Mouse (Mus musculus) skeletal muscle tissue, adult 2 months (tissue): ENCODE measurements at regions not wholly inside any gene's neighbourhood (a gene's known extent, or its start where the extent isn't known, plus 50 kb on each side); places are given as distances from the start of the nearest gene placed in this dataset.

ENCODE experiments used
- DNase-seq: peaks from one replicate; pipeline ENCODE4 v3.0.0-alpha.2; 2012; ENCODE audit warnings: low read depth, low spot score

DNA sequence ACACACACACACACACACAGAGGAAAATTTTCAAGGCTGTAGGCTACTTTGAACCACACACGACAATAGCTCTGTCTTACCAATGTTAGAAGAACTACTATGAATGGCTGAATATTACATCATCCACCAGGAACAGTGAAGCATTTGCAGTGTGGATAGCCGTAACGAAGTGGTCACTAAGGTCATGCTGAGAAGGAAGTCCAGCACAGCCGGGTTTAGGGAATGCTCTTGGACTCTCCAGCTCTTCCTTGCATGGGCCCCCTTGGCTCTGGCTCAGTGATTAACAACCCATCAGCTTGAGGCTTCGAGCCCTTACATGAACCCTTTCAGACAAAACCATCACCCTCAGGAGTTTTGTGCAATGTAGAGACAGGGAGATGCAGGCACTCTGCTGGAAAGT lies 245.3 kb downstream of the Adamts20 start:
- DNase-seq = no peak

DNA sequence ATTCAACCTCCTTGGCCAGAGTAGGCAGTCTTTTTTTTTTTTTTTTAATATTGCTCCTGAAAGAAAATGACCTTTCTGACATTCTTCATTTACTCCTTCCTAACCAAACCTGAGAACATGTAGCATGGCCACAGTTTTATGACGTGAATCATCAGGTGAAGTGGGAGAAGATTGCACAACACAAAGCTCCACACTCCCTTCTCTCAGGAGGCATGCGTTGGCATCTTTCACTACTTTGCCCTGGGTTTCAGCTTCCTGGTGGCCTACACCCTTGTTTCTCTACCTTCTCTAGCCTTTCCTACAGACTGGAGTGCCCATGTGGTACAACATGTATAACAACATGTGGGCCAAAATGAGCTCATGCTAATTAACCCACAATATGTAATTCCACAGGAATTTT lies 248.5 kb downstream of the Adamts20 start:
- DNase-seq = no peak

DNA sequence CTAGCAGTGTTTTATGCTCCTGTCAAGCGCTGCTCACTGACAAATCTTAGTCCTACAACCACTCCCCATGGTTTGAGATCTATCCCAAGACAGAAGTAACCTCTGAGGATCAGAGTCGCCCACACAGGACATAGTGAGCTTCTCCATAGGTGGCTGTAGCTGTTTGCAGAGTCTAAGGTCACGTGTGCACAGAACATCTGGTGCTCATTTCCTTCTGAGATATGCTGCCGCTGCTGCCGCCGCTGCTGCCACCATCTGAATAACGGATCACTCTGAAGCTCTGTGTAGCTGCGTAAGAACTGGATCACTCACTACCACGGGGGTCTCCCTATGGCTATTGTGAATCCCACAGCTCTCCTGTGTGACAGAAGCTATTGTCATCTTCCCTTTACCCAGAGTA lies 250.8 kb downstream of the Adamts20 start:
- no peak for DNase-seq

DNA sequence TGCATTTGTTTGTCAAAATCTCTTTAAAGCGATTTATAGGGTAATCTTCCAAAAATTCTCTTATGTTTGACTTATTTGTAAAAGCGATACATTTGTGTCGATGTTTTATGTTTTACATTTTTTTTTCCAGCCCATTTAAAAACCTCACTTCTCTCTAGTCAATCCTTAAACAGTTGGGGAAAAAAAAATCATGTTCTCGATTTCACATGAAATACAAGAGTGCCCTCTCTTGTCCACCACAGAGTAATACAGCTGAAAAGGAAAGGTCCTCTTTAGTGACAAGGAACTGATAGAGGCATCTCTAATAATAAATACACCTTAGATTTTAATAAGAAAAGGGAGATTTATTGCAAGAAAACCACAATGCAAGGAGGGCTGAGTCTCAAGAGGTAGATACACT lies 251.8 kb downstream of the Adamts20 start:
- no peak for DNase-seq

DNA sequence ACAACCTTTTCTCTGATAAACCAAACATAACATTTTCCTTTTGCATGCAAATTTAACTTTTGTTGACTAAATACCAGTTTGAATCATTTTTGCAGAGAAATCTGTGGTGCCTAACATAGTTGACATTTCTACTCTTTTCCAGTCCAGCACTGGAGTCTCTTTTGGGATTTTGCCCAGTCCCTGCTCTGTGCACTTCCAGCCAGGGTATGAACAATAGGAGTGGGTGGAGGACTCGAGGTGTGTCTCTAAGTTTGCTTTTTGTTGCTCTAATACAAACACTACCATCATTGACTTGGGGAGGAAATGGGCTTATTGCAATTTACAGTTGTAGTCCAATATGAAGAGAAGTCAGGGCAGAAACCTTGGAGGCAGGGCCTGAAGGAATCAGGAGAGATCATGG lies 256.7 kb downstream of the Adamts20 start:
- no peak for DNase-seq

DNA sequence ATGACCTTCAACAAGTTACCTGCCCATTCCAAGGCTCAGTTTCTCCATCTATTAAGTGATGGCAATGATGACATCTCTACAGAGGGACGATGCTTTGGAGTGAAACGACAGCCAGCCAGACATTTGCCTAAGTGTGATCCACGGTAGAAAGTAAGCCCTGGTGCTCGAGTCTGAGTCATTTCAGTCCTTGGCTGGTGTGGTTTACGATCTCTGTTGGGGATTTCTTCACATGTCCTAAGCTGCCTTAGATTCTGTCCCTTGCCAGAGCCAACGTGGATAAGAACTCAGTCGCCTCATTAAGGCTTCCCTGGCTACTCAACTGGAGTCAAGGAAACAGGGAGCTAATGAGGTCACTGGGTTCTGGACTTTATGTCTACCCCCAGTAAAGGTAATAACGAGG lies 258.8 kb downstream of the Adamts20 start:
- no peak for DNase-seq

DNA sequence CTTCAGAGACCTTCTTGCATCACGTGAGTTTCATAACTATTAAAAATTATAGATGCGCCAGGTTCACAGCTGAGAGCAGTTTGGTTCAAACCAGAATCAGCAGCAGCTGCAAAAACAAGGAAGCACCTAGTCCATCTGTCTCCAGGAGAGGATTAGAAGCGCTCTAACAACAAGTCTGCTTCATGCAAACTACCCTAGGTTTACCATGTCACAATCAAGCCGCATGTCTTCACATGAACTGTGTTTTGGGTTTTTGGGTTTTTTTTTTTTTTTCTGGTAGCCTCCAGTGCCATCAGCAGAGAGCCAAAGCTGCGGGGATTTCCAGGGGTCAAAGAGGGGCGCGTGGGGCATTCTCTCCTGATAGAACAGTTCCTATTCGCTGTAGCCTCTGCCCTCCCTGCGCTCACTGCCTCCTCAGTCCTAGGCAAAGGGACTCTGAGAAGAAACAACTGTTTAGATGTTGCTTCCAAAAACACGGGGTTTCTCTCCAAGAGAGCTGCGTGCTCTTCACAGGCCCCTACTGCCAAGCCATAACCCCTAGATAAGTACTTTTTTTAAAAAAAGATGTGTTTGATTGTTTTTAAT lies 259.8 kb downstream of the Adamts20 start:
- DNase-seq = no peak

DNA sequence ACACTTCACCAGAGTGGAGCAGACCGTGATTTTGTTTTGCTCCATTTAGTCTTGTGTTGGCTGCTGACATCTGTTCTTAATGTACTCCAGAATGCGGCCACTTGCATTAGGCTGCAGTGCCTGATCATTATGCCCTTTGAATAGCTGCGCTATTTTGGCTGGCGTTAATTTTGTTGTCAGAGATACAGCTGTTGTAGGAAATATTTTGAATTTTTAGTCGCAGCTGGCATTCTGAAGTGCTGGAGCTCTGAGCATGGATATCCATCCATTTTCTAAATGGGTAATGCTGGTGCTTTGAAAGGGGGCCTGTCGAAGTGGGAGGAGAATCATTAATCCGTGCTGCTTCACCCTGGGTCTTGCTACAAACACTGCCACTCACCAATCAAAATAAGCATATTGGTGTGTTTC lies 275.1 kb downstream of the Adamts20 start:
- peak; percentile 4 for DNase-seq

DNA sequence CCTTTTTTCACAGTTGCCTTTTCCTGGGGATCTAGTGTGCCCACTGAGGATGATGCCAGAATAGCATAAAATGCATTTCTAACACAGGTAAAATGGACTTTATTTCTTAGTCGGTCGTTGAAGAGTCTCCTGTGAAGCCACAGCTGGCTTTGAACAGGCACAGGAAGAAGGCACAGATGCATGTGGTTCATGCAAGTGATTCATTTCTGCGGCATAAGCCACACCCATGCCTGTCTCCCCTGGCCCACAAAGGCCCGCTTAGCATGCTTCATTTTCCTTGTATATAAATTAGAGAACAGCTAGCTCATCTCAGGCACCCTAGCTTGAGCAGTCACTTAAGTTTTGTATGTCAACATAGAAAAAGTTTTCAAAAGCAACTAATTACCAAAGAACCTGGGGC lies 277.6 kb downstream of the Adamts20 start:
- no peak for DNase-seq

DNA sequence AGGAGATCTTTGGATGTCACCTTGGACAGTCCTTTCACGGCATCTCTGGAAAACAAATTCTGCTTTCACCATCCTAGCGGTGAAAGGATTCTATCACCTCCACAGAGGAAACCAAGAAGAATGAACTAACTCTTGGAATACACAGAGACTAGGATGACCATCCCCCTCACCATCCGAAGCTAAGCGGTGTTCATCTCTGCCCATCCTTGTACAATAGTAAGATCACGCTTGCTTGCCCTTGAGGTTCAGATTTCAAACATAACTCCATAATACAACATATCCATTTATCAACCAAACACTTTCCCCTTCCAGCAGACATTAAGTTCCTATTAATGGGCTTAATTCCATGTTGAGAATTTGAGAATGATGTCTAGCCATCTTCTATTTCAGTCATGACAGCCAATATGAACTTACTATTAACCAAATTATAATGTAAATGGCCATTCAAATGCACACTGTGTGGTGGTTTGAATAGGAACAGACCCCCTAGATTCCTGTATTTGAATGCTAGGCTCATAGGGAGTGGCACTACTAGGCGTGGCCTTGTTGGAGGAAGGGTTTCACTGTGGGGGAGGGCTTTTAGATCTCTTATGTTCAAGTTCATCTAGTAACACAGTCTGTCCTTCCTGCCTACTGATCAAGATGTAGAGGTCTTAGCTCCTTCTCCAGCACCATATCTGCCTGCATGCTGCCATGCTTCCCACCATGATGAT lies 281.4 kb downstream of the Adamts20 start:
- DNase-seq = no peak

DNA sequence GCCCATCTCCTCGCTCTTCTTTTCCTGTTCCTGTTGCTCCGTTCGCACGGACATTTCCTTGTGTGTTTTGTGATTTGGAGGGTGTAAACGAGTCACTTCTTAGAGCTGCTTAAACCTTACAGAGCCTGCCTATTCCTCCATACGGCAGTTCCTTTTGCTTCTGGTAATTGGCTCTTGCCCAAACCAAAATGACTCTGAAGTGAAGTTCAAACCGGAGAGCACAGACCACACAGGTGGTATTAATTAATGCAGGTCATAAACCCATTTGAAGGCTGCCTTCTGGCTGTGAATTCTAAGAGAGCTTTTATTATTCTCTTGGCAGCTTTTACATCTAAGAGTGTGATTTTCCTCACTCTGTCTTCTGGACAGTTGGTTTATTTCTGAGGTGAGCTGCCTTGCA lies 291.1 kb downstream of the Adamts20 start:
- no peak for DNase-seq

DNA sequence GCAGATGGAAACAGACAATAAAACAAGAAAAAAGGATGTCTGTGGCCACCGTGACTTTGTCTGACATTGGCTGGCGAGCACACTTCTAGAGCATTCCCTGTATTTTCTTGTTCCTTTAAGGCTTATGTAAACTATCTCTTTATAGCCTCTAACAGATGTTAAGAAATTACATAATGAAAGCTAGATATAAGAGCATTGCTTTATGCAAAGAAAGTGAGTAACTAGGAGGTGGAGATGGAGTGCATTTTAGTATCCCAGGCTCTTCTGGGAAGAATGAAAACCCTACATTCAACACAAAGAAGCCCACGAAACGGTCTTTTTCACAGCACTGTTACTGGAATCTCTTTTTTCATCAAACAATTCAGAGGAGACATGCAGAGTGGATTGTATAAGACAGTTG lies 304.4 kb downstream of the Adamts20 start:
- no peak for DNase-seq

DNA sequence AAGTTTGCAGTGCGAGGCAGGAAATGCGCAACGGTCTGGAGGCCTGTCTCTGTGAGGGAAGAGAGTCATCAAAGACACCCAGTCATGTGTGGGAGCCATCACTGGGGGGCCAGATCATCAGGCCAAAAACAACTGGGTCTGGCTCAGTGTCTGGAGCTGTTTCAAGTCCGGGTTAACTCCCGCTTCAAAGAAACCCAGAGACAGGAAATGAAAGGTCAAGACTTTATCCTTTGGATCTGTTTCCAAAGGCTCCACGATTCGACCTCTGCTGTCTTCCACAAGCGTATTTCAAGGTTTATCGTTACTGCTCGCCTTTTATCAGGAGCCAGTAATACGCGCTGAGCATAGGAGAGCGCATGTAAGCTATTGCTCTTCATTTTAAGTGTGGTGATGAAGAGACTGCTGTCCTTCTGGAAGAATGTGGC lies 325.7 kb downstream of the Adamts20 start:
- no peak for DNase-seq

DNA sequence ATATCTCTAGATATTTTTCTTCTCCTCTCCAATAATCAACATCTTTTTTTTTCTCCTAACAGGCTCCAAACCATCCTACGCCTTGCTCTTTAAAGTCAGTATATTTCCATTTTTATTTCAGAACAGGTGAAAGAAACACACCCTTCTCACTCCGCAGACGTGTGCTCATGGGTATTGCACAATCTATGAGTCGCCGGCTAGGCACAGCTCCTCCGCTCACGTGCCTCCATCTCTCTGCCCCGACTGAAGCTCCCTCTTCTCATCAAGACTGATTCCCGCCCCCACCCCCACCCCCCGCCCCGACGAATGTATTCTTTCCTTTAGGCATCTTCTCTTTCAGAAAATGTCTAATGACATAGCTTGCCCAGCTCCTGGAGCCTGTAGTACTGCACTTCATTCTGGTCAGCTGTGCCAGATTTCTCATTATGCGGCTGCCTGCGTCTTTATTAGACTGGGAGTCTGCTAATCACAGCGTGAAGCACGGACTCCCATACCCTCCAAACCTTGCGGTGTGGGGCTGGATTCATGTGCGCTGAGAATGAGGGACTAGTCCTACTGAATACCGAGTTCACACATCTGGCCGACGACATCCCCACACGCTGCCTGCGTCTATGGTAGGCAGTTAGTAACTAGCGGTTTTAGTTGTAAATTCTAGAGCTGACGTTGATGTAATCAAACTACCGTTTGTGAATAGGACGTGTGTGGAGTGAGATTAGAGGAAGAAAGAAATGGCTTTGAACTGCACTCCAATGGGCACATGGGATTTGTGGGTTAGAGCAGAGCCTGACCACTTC lies 327.9 kb downstream of the Adamts20 start:
- DNase-seq = no peak

DNA sequence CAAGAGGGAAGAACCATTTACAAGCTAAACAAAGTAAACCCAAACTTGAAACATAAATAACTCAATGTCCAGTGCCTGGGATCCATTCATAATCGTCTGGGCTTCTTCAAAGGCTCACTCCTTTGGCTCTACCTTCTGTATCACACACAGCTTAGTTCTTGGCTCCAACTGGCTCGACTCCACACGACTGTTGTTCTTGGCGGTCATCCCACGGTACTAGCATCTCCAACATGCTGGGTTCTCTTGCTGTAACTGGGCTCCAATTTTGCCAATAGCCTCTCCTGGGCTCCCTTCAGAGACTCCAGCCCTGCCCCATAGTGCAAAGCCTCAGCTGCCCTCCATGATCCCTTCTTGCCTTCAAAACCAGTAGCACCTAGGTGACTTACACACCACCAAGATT lies 352.4 kb downstream of the Adamts20 start:
- DNase-seq = peak; percentile 11

DNA sequence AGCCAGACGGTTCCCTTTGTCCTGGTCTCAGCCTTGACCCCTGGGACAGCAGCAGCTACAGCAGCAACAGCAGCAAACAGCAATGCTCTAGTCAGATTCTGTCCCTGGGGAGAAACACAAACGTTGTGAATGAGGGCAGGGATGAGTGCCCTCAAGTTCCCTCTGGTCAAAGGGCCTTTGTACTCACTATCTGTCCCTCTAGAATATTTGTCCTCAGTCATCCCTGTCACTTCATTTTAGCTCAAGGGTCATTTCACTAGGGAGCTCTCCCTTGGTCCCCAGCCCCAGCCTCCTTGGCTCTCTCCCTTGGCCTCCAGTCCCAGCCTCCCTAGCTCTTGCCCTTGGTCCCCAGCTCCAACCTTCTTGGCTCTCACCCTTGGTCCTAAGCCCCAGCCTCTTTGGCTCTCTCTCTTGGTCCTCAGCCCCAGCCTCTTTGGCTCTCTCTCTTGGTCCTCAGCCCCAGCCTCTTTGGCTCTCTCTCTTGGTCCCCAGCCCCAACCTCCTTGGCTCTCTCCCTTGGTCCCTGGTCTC lies 358.0 kb downstream of the Adamts20 start:
- DNase-seq = peak; percentile 33

DNA sequence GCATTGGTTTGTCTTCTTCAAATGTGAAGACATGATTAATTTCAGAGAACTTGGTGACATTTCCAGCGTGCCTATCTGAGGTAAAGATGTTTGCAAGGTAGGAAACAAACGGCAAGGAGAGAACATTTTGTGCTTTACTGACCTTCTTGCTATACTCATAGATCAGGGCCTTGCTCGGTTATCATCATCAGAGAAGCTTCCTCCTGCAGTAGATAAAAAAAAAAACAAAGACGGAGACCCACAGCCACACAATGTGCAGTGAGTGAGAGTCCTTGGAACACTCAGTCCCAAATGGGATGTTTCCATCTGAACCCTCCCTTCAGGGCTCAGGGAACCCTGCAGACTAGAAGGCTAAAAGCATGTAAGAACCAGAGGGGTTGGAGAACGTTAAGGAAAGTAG lies 374.6 kb downstream of the Adamts20 start:
- DNase-seq = no peak

DNA sequence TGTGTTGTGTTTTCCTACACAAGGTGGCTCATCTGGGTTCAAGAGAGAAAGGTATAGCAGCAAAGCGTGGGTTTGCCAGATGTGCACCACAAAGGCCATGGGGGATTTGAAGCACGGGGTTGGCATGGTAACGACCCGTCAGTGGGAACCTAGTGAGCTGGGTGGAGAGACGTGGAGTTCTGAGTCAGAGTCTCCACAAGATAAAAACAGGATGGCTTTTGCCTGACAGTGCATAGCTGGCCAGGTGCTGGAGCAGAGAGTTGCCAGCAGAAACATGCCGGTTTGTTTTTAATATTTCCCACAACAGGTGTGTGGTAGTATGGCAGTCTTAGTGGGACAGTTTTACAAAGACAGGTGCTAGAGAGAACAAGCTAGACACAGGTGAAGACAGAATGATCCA lies 375.4 kb downstream of the Adamts20 start:
- no peak for DNase-seq

DNA sequence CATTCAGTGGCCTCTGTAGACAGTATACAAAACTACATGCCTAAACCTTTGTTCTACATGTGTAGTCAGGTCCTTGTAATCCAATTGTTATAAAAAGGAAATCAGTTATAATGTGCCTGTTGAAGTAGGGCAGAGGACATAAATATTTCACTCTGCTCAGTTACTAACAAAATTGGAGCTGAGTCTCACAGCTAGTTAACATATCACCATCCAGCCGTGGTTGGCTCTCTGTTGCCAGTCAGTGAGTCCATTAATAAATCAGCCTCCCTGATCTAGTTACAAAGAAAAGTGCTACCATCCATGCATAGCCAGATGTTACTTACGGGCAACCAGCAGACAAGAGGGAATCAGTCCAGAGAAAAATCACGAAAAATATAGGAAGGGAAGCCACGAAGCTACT lies 382.8 kb downstream of the Adamts20 start:
- DNase-seq = no peak

DNA sequence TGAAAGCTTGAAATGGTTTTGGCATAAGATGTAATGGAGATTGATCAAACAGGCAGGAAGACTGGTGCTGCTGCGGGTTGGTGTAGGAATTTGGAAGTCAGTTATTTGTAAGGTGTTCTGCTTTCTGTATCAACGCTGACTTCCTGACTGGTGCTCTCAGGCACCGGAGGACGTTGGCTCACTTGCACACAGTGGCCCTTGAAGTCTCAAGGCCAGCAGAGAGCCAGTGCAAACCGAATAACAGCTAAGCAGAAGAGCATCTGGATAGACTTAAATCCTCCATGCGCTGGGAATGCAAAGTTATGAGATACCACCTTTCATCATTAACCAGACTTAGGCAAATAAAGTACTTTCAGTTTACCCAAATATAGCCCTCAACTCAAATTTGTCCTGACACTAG lies 388.2 kb downstream of the Adamts20 start:
- no peak for DNase-seq

DNA sequence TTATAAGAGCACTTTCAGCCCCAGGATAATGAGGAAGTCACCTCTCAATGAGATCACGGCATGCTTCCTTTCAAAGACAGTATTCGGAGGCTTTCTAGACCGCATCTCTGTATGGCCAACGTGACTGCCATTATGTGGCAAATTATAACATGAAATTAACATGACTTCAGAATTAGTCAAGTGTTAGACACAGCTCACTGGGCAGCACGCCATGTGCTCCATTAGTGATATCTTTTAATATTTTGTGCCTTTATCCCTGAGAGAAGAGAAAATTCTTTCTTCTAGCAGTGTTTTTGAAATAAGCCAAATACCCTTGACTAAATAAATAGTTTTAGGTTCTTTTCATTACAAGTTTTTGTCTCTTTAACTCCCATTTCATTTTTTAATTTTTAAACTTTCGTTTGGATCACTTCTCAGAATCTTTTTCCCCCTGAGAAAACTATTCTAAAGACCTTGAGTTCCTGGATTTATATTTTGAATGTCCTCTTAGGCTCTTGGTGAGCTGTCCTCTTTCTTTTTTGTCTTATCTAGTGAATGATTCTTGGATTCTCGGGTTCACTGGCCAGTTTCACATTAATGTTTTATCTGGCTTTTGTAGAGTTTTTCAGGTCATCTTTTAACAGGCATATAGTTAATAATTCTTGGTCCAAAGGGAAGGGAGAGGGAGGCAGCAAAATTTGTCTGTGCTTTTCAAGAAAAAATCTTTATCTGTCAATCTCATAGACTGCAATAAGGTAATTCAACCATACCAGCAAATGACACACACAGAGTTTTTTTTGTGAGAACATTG lies 390.9 kb downstream of the Adamts20 start:
- DNase-seq = no peak

DNA sequence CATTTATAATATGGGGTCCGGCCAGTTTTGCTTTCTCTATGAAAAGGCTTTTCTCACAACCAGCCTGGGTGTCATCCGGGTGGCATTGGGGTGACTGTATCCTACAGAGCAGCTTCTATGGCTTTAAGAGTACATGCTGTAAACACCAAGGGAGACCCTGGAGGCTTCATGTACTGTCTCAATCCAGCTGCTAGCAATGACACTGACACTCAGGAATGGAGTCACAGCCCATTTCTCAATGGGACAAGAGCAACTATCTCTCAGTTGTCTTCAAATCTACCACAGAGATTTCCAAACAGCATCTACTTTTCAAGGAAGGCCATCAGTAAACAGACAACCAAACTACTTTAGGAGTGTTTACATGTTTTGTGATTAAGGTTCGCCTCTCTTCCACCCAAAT lies 397.5 kb downstream of the Adamts20 start:
- DNase-seq = no peak
